Mouse (Mus musculus): ENCODE data around the gene Usp53. TPM values are rescaled to one million over a fixed set of nuclear protein-coding genes. Genes with fewer than 3 reads are reported as not detected.
A peak's percentile ranks its signal among the peaks of the same experiment; 100 is the strongest.

Gene Usp53
- polyA plus RNA-seq, 1 experiment from 2014 or later: 12.7 TPM

DNA sequence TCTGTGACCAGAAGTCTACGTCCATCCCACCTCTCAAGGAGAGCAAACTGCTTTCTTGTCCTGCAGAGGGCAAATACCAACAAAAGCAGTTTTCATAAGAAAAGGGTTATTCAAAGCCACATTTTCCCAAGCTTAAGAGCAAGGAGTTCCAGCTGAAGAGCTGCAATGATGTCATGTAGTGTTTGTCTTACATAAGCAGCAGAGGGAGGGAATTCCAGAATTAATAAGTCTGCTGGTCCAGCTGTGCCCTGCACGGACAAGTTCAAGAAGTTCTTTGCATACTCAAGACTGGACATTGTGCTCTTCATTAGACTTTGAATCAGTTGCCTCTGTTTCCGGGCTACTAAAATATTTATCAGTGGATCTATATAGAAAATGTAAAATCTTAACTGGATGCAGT lies 16.7 kb upstream of the Usp53 start:
- 77% methylated on average over 3 of the region's 3 CpGs for WGBS
- no peak overlapping the region for H3K9ac ChIP-seq (ENCODE audit: low read length)
- no peaks in the 10 kb centered on the region for H3K9me3 ChIP-seq (ENCODE audit: control insufficient read depth, low read length)
- no peak overlapping the region for H3K4me2 ChIP-seq (ENCODE audit: low read length)
- H3K27me3 ChIP-seq (replicated peaks; ENCODE audit: control insufficient read depth, insufficient read depth, low read length): no peaks in the 10 kb centered on the region
- no peak for ATAC-seq (replicated peaks; ENCODE audit: low FRiP score, low TSS enrichment, low read depth)
- no peaks in the 10 kb centered on the region for H3K36me3 ChIP-seq (ENCODE audit: control insufficient read depth, insufficient read depth, low read length)
- H3K27ac ChIP-seq (ENCODE audit: low read depth): no peak overlapping the region
- no peak overlapping the region for H3K4me3 ChIP-seq (ENCODE audit: low read depth, low read length)
- DNase-seq (ENCODE audit: low spot score): no peak
- H3K4me1 ChIP-seq (replicated peaks; ENCODE audit: control insufficient read depth, insufficient read depth, low read length): no peaks in the 10 kb centered on the region

DNA sequence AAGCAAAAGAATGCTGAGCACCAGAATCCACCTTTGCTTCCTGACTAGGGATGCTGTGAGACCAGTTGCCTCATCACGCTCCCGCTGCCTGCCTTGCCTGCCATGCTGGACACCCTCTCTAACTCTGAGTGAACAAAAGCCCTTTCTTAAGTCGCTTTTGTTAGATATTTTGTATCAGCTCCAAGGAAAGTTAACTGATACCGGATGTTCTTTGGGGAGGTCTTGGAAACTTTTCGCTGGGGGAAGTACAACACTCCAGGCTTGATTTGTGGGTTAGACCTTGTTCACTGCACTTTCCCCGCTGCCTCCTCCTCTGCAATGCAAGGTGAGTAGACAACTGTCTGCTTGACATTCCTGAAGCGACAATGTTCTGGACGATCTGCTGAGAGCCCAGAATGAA lies 14.2 kb upstream of the Usp53 start:
- WGBS: 76% methylated on average over 8 of the region's 8 CpGs
- no peaks in the 10 kb centered on the region for H3K36me3 ChIP-seq (ENCODE audit: control insufficient read depth, insufficient read depth, low read length)
- no peak overlapping the region for H3K4me2 ChIP-seq (ENCODE audit: low read length)
- no peak overlapping the region for H3K4me3 ChIP-seq (ENCODE audit: low read depth, low read length)
- no peak overlapping the region for H3K27ac ChIP-seq (ENCODE audit: low read depth)
- H3K27me3 ChIP-seq (replicated peaks; ENCODE audit: control insufficient read depth, insufficient read depth, low read length): no peaks in the 10 kb centered on the region
- no peak overlapping the region for H3K9ac ChIP-seq (ENCODE audit: low read length)
- ATAC-seq (replicated peaks; ENCODE audit: low FRiP score, low TSS enrichment, low read depth) (no peak), DNase-seq (ENCODE audit: low spot score) (no peak)
- H3K4me1 ChIP-seq (replicated peaks; ENCODE audit: control insufficient read depth, insufficient read depth, low read length): no peaks in the 10 kb centered on the region
- peaks cover 5% of the 10 kb centered on the region; the same call in 1 of the 2 replicates for H3K9me3 ChIP-seq (ENCODE audit: control insufficient read depth, low read length)

DNA sequence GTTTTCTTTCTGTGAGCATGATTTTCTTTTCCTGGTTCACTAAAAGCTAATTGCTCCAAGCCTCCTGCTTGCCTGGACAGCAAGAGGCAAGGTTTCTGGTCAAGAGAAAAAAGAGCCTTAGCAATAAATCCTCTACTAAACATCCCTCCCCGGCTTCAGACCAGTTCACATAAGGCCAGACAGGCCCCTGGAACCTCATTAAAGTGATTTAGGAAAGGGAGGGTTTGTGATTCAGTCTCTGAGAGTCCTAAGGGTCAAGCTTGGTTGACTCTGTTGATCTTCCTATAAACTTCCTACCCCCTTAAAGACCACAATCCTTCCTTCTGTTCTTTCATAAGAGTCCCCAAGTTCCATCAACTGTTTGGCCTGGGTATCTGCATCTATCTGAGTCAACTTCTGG lies 12.7 kb upstream of the Usp53 start:
- ATAC-seq (replicated peaks; ENCODE audit: low FRiP score, low TSS enrichment, low read depth) (no peak), DNase-seq (ENCODE audit: low spot score) (no peak)
- 27% methylated on average over 1 of the region's 1 CpGs for WGBS
- Histone ChIP-seq H3K9ac (ENCODE audit: low read length) (no peak overlapping the region), H3K36me3 (ENCODE audit: control insufficient read depth, insufficient read depth, low read length) (no peaks in the 10 kb centered on the region), H3K4me3 (ENCODE audit: low read depth, low read length) (no peak overlapping the region), H3K27ac (ENCODE audit: low read depth) (no peak overlapping the region), H3K9me3 (ENCODE audit: control insufficient read depth, low read length) (peaks cover 5% of the 10 kb centered on the region; the same call in 1 of the 2 replicates), H3K4me1 (replicated peaks; ENCODE audit: control insufficient read depth, insufficient read depth, low read length) (no peaks in the 10 kb centered on the region), H3K4me2 (ENCODE audit: low read length) (no peak overlapping the region), H3K27me3 (replicated peaks; ENCODE audit: control insufficient read depth, insufficient read depth, low read length) (no peaks in the 10 kb centered on the region)

DNA sequence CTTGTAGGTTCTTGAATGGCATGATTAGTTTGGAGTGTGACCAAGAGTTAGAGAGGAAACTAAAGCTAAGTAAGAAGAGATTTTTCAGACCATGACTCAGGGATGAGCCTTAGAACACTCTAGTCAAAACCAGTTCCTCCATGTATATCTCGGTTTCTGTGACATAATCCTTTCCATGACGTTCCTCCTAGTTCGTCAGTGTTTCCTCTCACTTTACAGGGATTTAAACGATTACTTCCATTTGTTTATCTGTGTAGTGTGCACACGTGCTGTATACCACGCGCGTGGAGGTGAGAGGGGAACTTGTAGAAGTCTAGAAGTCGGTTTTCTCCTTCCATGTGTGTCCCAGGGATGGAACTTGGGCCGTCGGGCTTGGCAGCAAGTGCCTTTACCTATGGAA lies 2.6 kb upstream of the Usp53 start:
- H3K9me3 ChIP-seq (ENCODE audit: control insufficient read depth, low read length): no peaks in the 10 kb centered on the region
- no peak overlapping the region for H3K4me2 ChIP-seq (ENCODE audit: low read length)
- H3K27ac ChIP-seq (ENCODE audit: low read depth): 0 out of 2 replicates have a peak overlapping the region, but pooled peaks have one; percentile 16
- ATAC-seq (replicated peaks; ENCODE audit: low FRiP score, low TSS enrichment, low read depth) (no peak), DNase-seq (ENCODE audit: low spot score) (no peak)
- no peaks in the 10 kb centered on the region for H3K27me3 ChIP-seq (replicated peaks; ENCODE audit: control insufficient read depth, insufficient read depth, low read length)
- H3K4me1 ChIP-seq (replicated peaks; ENCODE audit: control insufficient read depth, insufficient read depth, low read length): peaks cover 11% of the 10 kb centered on the region; the same call in 1 of the 2 replicates
- no peak overlapping the region for H3K4me3 ChIP-seq (ENCODE audit: low read depth, low read length)
- no peaks in the 10 kb centered on the region for H3K36me3 ChIP-seq (ENCODE audit: control insufficient read depth, insufficient read depth, low read length)
- no peak overlapping the region for H3K9ac ChIP-seq (ENCODE audit: low read length)
- WGBS: 77% methylated on average over 11 of the region's 11 CpGs

- Histone ChIP-seq H3K4me2 (ENCODE audit: low read length) (no peak overlapping the region), H3K4me3 (ENCODE audit: low read depth, low read length) (no peak overlapping the region), H3K27me3 (replicated peaks; ENCODE audit: control insufficient read depth, insufficient read depth, low read length) (no peaks in the 10 kb centered on the region), H3K9me3 (ENCODE audit: control insufficient read depth, low read length) (no peaks in the 10 kb centered on the region), H3K4me1 (replicated peaks; ENCODE audit: control insufficient read depth, insufficient read depth, low read length) (peaks cover 11% of the 10 kb centered on the region; the same call in 1 of the 2 replicates), H3K27ac (ENCODE audit: low read depth) (0 out of 2 replicates have a peak overlapping the region, but pooled peaks have one; percentile 16), H3K9ac (ENCODE audit: low read length) (no peak overlapping the region), H3K36me3 (ENCODE audit: control insufficient read depth, insufficient read depth, low read length) (no peaks in the 10 kb centered on the region)
- ATAC-seq (replicated peaks; ENCODE audit: low FRiP score, low TSS enrichment, low read depth): no peak
- WGBS: 14% methylated on average over 1 of the region's 1 CpGs
- no peak for DNase-seq (ENCODE audit: low spot score)
These were observed 2.1 kb upstream of the Usp53 start for GRCm38 (mm10) chr3:122986386-122986785.

DNA sequence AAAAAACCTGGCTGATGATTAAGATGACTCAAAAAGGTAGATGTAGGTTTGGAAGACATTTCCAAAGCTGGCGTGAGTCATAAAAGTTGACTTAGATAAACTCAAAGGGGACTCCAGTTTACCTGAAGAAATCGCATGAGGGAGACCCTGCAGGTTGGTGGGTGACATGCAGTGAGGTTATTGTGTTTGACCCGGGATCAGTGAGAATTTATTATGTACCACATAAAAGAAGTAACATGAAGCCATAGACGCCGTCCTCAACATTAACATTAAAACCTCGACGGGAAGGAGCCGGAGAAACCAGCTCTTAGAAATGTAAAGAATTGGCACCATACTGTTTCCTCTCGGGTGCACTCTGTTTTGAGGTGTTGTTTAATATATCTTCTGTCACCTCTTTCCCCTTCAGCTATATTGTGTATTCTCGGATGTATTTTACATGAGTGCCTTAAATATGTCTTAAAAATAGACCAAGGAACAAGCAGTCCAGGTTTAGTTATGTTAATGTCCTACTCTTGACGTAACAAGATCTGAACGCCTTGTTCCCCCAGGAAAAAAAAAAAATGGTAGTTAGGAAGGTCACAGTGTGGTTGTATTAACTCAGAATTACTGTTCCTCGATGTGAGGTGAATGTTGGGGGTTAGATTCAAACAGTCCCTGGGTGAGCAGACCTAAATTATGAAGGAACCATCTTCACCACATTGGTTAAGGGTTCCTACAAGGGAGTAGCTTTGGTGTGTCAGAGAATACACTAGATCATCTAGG lies 1.1 kb upstream of the Usp53 start:
- Histone ChIP-seq H3K4me1 (replicated peaks; ENCODE audit: control insufficient read depth, insufficient read depth, low read length) (peaks cover 11% of the 10 kb centered on the region; the same call in 1 of the 2 replicates), H3K4me2 (ENCODE audit: low read length) (peak overlapping the region; percentile 73), H3K27me3 (replicated peaks; ENCODE audit: control insufficient read depth, insufficient read depth, low read length) (no peaks in the 10 kb centered on the region), H3K36me3 (ENCODE audit: control insufficient read depth, insufficient read depth, low read length) (no peaks in the 10 kb centered on the region), H3K27ac (ENCODE audit: low read depth) (peak overlapping the region; percentile 96), H3K9ac (ENCODE audit: low read length) (peak overlapping the region; percentile 99), H3K4me3 (ENCODE audit: low read depth, low read length) (peak overlapping the region; percentile 76), H3K9me3 (ENCODE audit: control insufficient read depth, low read length) (no peaks in the 10 kb centered on the region)
- WGBS: 18% methylated on average over 13 of the region's 13 CpGs
- no peak for ATAC-seq (replicated peaks; ENCODE audit: low FRiP score, low TSS enrichment, low read depth)
- peak; percentile 63 for DNase-seq (ENCODE audit: low spot score)

DNA sequence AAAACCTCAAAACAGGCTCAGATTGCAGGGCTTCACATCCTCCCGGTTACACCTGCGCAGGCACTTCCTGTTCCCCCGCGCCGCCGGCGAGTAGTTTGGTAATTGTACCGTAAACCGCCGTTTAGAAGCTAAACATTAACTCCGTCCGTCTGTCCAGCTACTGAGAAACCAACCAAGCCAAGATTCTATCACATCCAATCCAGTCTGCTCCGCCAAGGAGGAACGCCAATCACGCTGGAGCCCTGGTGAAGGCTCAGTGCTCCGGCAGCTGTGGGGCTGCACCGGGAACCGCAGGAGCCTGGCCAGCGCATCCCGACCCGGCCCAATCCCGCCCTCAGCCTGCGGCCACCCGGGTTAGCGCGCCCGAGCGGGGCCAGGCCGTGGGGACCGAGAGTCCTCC lies 461 bp downstream of the Usp53 start:
- ATAC-seq (replicated peaks; ENCODE audit: low FRiP score, low TSS enrichment, low read depth) (peak; percentile 86), DNase-seq (ENCODE audit: low spot score) (no peak)
- Histone ChIP-seq H3K27ac (ENCODE audit: low read depth) (peak overlapping the region; percentile 94), H3K9me3 (ENCODE audit: control insufficient read depth, low read length) (no peaks in the 10 kb centered on the region), H3K4me1 (replicated peaks; ENCODE audit: control insufficient read depth, insufficient read depth, low read length) (peaks cover 11% of the 10 kb centered on the region; the same call in 1 of the 2 replicates), H3K36me3 (ENCODE audit: control insufficient read depth, insufficient read depth, low read length) (no peaks in the 10 kb centered on the region), H3K27me3 (replicated peaks; ENCODE audit: control insufficient read depth, insufficient read depth, low read length) (no peaks in the 10 kb centered on the region), H3K9ac (ENCODE audit: low read length) (peak overlapping the region; percentile 73), H3K4me2 (ENCODE audit: low read length) (peak overlapping the region; percentile 73), H3K4me3 (ENCODE audit: low read depth, low read length) (peak overlapping the region; percentile 76)
- 0% methylated on average over 23 of the region's 30 CpGs for WGBS

DNA sequence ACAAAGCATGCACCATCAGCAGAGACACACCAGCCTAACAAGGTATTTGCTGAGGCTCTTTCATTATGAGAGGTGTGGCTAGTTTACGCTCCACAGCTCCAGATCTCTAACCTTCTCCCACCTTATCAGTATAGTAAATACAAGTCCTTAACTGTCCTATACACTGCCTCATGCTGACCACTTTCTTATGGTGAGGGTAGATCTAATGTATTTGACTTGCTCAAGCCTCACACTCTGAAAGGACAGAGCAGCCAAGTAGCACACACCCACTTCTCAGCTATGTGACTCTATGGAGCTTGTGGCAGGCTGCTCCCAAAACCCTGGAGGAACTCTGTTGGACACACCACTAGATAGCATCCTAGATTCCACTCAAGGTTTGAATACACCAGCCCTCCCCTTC lies 8.3 kb downstream of the Usp53 start:
- ATAC-seq (replicated peaks; ENCODE audit: low FRiP score, low TSS enrichment, low read depth) (no peak), DNase-seq (ENCODE audit: low spot score) (no peak)
- H3K4me1 ChIP-seq (replicated peaks; ENCODE audit: control insufficient read depth, insufficient read depth, low read length): 0 out of 2 replicates have a peak, but pooled peaks cover 2% of the 10 kb centered on the region
- no peak overlapping the region for H3K9ac ChIP-seq (ENCODE audit: low read length)
- H3K4me2 ChIP-seq (ENCODE audit: low read length): no peak overlapping the region
- H3K27ac ChIP-seq (ENCODE audit: low read depth): no peak overlapping the region
- H3K36me3 ChIP-seq (ENCODE audit: control insufficient read depth, insufficient read depth, low read length): no peaks in the 10 kb centered on the region
- no peak overlapping the region for H3K4me3 ChIP-seq (ENCODE audit: low read depth, low read length)
- WGBS: 78% methylated on average over 1 of the region's 1 CpGs
- no peaks in the 10 kb centered on the region for H3K9me3 ChIP-seq (ENCODE audit: control insufficient read depth, low read length)
- no peaks in the 10 kb centered on the region for H3K27me3 ChIP-seq (replicated peaks; ENCODE audit: control insufficient read depth, insufficient read depth, low read length)

GRCm38 (mm10) chr3:122975363-122975762 lies 8.9 kb downstream of the Usp53 start:
- Histone ChIP-seq H3K36me3 (ENCODE audit: control insufficient read depth, insufficient read depth, low read length) (no peaks in the 10 kb centered on the region), H3K4me1 (replicated peaks; ENCODE audit: control insufficient read depth, insufficient read depth, low read length) (0 out of 2 replicates have a peak, but pooled peaks cover 2% of the 10 kb centered on the region), H3K27me3 (replicated peaks; ENCODE audit: control insufficient read depth, insufficient read depth, low read length) (no peaks in the 10 kb centered on the region), H3K27ac (ENCODE audit: low read depth) (no peak overlapping the region), H3K9ac (ENCODE audit: low read length) (no peak overlapping the region), H3K4me2 (ENCODE audit: low read length) (no peak overlapping the region), H3K4me3 (ENCODE audit: low read depth, low read length) (no peak overlapping the region), H3K9me3 (ENCODE audit: control insufficient read depth, low read length) (no peaks in the 10 kb centered on the region)
- WGBS: 78% methylated on average over 4 of the region's 4 CpGs
- ATAC-seq (replicated peaks; ENCODE audit: low FRiP score, low TSS enrichment, low read depth) (no peak), DNase-seq (ENCODE audit: low spot score) (no peak)
